Mouse (Mus musculus): Measurements from ENCODE around the gene Nolc1. TPM values are rescaled to one million over a fixed set of nuclear protein-coding genes. Genes with fewer than 3 reads are reported as not detected.

Nolc1 gene
- polyA plus RNA-seq, 1 experiment from 2014 or later: 22.5 TPM

DNA sequence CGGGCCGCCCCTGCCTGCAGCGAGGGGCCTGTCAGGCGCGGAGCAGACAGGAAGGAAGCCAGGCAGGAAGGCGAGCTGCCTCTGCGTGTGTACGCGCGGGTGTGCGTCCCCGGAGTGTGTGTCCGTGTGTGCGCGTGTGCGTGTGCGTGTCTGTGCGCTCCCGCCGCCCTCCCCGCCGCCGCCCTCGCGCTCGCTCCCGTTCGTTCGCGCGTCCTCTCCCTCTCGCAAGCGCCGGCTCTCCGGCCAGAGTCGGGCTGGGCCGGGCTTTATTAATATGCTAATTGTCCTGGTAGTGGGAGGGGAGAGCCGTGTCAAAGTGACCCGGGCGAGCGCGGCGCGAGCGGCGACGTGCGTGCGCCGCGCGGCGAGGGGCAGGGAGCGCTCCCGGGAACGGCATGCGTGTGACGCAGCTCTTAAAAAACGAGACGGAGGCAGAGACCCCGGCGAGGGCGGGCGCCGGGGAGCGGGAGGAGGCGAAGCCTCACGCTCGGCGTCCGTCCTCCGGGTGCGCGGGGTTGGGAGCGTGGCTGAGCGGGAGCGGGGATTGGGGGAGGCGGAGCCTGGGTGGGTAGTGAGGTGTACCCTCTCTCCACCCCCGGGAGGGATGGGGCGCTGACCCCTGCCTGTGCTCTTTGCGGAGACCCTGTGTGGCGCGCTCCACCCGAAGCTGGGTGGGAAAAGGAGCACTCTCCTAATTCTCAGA is 30.5 kb upstream of the Nolc1 start, which contains the start of gene Ldb1:
Ldb1 (minus strand) TSS at position 222 of the 703 bp plus-strand sequence.
- TF ChIP-seq EP300 (IDR thresholded peaks at IDR 0.05) (no peak), CTCF (IDR thresholded peaks at IDR 0.05) (no peak)
- WGBS: under 1% methylated on average over 51 of the region's 84 CpGs
- peak; percentile 79 for ATAC-seq
- H3K4me1 ChIP-seq (ENCODE audit: insufficient read depth, low read depth, low read length): peaks cover 39% of the 10 kb centered on the region; the same call in 1 of the 2 replicates
- H3K4me3 ChIP-seq (ENCODE audit: low read depth, low read length): peak within 1 kb of the TSS; percentile 95
- H3K27me3 ChIP-seq (replicated peaks; ENCODE audit: insufficient read depth, low read length): no peaks in the 10 kb centered on the region
- H3K9ac ChIP-seq (replicated peaks; ENCODE audit: low read depth): peak within 1 kb of the TSS; percentile 86
- H3K9me3 ChIP-seq (ENCODE audit: low read length): no peaks in the 10 kb centered on the region
- peak within 1 kb of the TSS; percentile 93 for H3K4me2 ChIP-seq (replicated peaks; ENCODE audit: low read depth, low read length)
- H3K36me3 ChIP-seq (ENCODE audit: insufficient read depth, low read length): no peaks in the 10 kb centered on the region
- peak; percentile 97 for DNase-seq (ENCODE audit: low spot score)
- peak within 1 kb of the TSS; percentile 98 for H3K27ac ChIP-seq (ENCODE audit: low read length)

DNA sequence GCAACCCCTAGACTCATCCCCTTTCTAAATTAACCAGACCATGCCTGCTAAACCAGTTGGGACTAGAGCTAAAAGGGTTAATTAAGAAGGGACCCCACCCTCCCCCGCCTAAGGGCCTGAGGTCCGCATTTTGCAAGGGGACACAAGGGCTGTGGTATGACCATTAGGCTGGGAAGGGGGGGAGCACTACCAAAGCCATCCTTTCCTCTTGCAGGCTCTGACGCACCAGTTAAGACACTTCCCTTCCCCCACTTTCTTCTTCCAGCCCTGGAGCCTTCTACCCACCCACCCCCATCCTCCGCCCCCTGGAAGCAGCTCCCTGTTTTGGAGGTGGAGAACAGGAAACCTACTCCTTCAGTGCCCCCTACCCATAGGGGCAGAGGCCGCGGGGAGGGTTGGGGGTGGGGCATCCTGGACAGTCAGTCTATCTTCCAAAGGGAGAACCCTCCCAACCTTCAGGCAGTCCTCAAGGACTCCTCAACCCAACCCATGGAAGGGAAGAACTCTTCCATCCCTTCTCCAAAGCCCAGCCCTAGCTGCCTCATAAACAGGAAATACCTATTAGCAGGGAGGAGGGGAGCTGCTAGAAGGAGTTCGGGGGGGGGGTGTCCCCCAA is 29.9 kb upstream of the Nolc1 start:
- H3K4me1 ChIP-seq (ENCODE audit: insufficient read depth, low read depth, low read length): peaks cover 34% of the 10 kb centered on the region; the same call in 1 of the 2 replicates
- DNase-seq (ENCODE audit: low spot score) (peak; percentile 98), ATAC-seq (peak; percentile 76)
- peak overlapping the region; percentile 95 for H3K4me3 ChIP-seq (ENCODE audit: low read depth, low read length)
- H3K9me3 ChIP-seq (ENCODE audit: low read length): no peaks in the 10 kb centered on the region
- TF ChIP-seq CTCF (IDR thresholded peaks at IDR 0.05) (no peak), EP300 (IDR thresholded peaks at IDR 0.05) (no peak; the same call in 1 of the 2 replicates)
- peak overlapping the region; percentile 98 for H3K27ac ChIP-seq (ENCODE audit: low read length)
- 2% methylated on average over 7 of the region's 7 CpGs for WGBS
- H3K9ac ChIP-seq (replicated peaks; ENCODE audit: low read depth): peak overlapping the region; percentile 86
- H3K27me3 ChIP-seq (replicated peaks; ENCODE audit: insufficient read depth, low read length): no peaks in the 10 kb centered on the region
- no peaks in the 10 kb centered on the region for H3K36me3 ChIP-seq (ENCODE audit: insufficient read depth, low read length)
- peak overlapping the region; percentile 93 for H3K4me2 ChIP-seq (replicated peaks; ENCODE audit: low read depth, low read length)

DNA sequence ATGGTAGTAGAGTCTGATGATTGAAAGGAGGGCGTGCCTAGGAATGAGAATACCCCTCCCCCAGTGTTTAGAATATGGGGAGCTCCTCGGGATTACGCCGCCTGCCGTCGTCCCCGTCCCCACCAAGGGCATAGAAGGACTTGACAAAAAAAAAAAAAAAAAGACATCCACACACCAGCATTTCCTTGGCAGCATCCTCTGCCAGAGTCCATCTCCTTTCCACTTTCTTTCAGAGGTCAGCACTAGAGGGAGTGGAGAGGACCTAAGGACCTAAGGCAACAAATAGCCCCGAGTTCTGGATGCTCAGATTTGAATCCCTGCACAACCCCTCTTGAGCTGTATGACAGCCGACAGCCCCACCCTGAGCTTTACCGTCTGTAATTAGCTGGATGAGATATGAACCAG is 29.0 kb upstream of the Nolc1 start:
- H3K4me2 ChIP-seq (replicated peaks; ENCODE audit: low read depth, low read length): peak overlapping the region; percentile 93; the same call in 1 of the 2 replicates
- DNase-seq (ENCODE audit: low spot score) (peak; percentile 77), ATAC-seq (no peak)
- H3K4me1 ChIP-seq (ENCODE audit: insufficient read depth, low read depth, low read length): peaks cover 26% of the 10 kb centered on the region; the same call in 1 of the 2 replicates
- H3K36me3 ChIP-seq (ENCODE audit: insufficient read depth, low read length): no peaks in the 10 kb centered on the region
- peak; percentile 57 for TF ChIP-seq CTCF (IDR thresholded peaks at IDR 0.05)
- no peak for TF ChIP-seq EP300 (IDR thresholded peaks at IDR 0.05)
- H3K27me3 ChIP-seq (replicated peaks; ENCODE audit: insufficient read depth, low read length): no peaks in the 10 kb centered on the region
- H3K4me3 ChIP-seq (ENCODE audit: low read depth, low read length): 0 out of 2 replicates have a peak overlapping the region, but pooled peaks have one; percentile 95
- no peak overlapping the region for H3K9ac ChIP-seq (replicated peaks; ENCODE audit: low read depth)
- H3K27ac ChIP-seq (ENCODE audit: low read length): peak overlapping the region; percentile 98
- 2% methylated on average over 10 of the region's 10 CpGs for WGBS
- H3K9me3 ChIP-seq (ENCODE audit: low read length): no peaks in the 10 kb centered on the region

DNA sequence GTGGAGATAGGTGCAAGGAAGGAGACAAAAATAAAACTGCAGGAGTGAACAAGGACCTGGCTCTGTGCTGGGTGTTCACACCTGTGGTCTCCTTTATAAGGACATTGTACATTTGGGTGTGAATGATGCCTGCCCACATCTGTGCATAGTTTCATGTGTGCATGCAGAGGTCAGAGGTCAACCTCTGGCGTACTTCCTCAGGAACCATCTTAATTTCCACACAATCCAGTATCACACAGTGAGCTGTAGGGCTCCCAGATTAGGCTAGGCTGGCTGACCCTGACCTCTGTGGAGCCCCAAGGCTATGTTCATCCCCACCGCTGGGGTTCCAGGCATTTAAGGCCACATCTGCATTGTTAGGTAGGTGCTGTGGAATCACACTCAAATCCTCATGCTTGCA is 28.2 kb upstream of the Nolc1 start:
- H3K9me3 ChIP-seq (ENCODE audit: low read length): no peaks in the 10 kb centered on the region

DNA sequence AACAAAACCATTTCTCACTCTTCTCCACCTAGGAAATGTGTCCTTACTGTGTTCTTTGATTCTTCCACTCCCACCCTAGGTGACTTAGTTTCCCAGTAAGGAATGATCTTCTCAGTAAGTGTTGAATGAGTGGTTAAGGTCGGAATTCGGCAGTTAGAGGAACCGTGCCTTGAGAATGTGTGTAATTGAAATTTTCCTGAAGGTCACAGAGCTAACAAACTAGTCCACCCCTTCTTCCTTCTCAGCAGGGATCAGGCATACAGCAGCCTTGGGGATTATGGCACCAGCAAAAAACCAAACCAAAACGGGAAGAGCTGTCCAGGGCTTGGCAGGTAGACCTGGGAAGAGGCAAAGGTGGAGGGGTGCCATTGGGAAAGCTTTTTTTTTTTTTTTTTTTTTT is 26.5 kb upstream of the Nolc1 start:
- no peak overlapping the region for H3K4me2 ChIP-seq (replicated peaks; ENCODE audit: low read depth, low read length)

More for the DNA sequence above, 28.2 kb upstream of the Nolc1 start:
- no peak for TF ChIP-seq CTCF (IDR thresholded peaks at IDR 0.05)
- no peak for TF ChIP-seq EP300 (IDR thresholded peaks at IDR 0.05)
- peaks cover 21% of the 10 kb centered on the region; the same call in 1 of the 2 replicates for H3K4me1 ChIP-seq (ENCODE audit: insufficient read depth, low read depth, low read length)
- H3K9ac ChIP-seq (replicated peaks; ENCODE audit: low read depth): no peak overlapping the region
- ATAC-seq (no peak), DNase-seq (ENCODE audit: low spot score) (no peak)
- WGBS: 61% methylated on average over 2 of the region's 2 CpGs
- no peak overlapping the region; the same call in 1 of the 2 replicates for H3K27ac ChIP-seq (ENCODE audit: low read length)
- H3K27me3 ChIP-seq (replicated peaks; ENCODE audit: insufficient read depth, low read length): no peaks in the 10 kb centered on the region
- H3K36me3 ChIP-seq (ENCODE audit: insufficient read depth, low read length): no peaks in the 10 kb centered on the region
- no peak overlapping the region for H3K4me3 ChIP-seq (ENCODE audit: low read depth, low read length)
- H3K4me2 ChIP-seq (replicated peaks; ENCODE audit: low read depth, low read length): no peak overlapping the region

DNA sequence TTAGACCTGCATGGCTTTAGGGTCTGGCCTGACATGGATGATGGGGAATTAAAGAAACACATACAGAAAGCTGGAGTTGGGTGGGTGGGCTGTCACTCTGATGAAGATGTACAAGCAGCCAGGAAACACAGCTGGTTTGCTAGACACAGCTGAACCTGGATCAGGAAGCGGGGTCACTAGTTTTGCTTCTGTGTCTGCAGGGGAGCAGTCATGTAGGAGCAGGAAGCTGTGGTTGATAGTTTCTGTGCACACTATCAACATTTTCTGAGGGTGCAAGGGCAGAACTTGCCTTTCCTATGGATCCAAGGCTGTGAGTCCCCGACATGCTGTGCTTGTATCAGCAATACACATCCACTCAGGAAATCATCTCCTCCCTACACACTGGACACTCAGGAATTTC is 25.2 kb upstream of the Nolc1 start:
- Histone ChIP-seq H3K36me3 (ENCODE audit: insufficient read depth, low read length) (no peaks in the 10 kb centered on the region), H3K27ac (ENCODE audit: low read length) (no peak overlapping the region), H3K4me1 (ENCODE audit: insufficient read depth, low read depth, low read length) (peaks cover 4% of the 10 kb centered on the region; the same call in 1 of the 2 replicates), H3K9ac (replicated peaks; ENCODE audit: low read depth) (no peak overlapping the region), H3K9me3 (ENCODE audit: low read length) (no peaks in the 10 kb centered on the region), H3K27me3 (replicated peaks; ENCODE audit: insufficient read depth, low read length) (no peaks in the 10 kb centered on the region), H3K4me3 (ENCODE audit: low read depth, low read length) (no peak overlapping the region), H3K4me2 (replicated peaks; ENCODE audit: low read depth, low read length) (no peak overlapping the region)
- no peak for TF ChIP-seq CTCF (IDR thresholded peaks at IDR 0.05)
- no peak for TF ChIP-seq EP300 (IDR thresholded peaks at IDR 0.05)
- WGBS: 61% methylated on average over 2 of the region's 2 CpGs
- DNase-seq (ENCODE audit: low spot score) (no peak), ATAC-seq (no peak)

More for the DNA sequence above, 26.5 kb upstream of the Nolc1 start:
- 43% methylated on average over 4 of the region's 4 CpGs for WGBS
- TF ChIP-seq EP300 (IDR thresholded peaks at IDR 0.05): no peak
- TF ChIP-seq CTCF (IDR thresholded peaks at IDR 0.05): no peak
- H3K4me1 ChIP-seq (ENCODE audit: insufficient read depth, low read depth, low read length): peaks cover 5% of the 10 kb centered on the region; the same call in 1 of the 2 replicates
- no peaks in the 10 kb centered on the region for H3K9me3 ChIP-seq (ENCODE audit: low read length)
- no peaks in the 10 kb centered on the region for H3K27me3 ChIP-seq (replicated peaks; ENCODE audit: insufficient read depth, low read length)
- ATAC-seq: no peak
- H3K9ac ChIP-seq (replicated peaks; ENCODE audit: low read depth): no peak overlapping the region
- peak; percentile 8 for DNase-seq (ENCODE audit: low spot score)
- no peak overlapping the region for H3K27ac ChIP-seq (ENCODE audit: low read length)
- no peak overlapping the region for H3K4me3 ChIP-seq (ENCODE audit: low read depth, low read length)
- H3K36me3 ChIP-seq (ENCODE audit: insufficient read depth, low read length): no peaks in the 10 kb centered on the region

Measured in lung, postnatal 0 days (tissue).